Mouse (Mus musculus) testis, postnatal 14 days (tissue): Measurements from ENCODE around the gene Cntrob.

Source experiments
- DNase-seq: peaks from one replicate; pipeline ENCODE4 v3.0.0; 2021; ENCODE audit warnings: low spot score

Cntrob gene

GRCm38 (mm10) chr11:69323667-69324111 lies at the start of gene Cntrob, which contains the start of gene Trappc1:
Cntrob (minus strand) TSS chr11:69323775.
Trappc1 (plus strand) TSS chr11:69323980.
- DNase-seq, result peak; percentile 99

- no peak for DNase-seq
Measured at GRCm38 (mm10) chr11:69372780-69373170, 49.2 kb upstream of the Cntrob start.

GRCm38 (mm10) chr11:69372056-69372779 lies 48.6 kb upstream of the Cntrob start:
- DNase-seq, result peak; percentile 33

- DNase-seq, result no peak
Measured at GRCm38 (mm10) chr11:69371601-69372000, 48.0 kb upstream of the Cntrob start.

GRCm38 (mm10) chr11:69370817-69371215 lies 47.2 kb upstream of the Cntrob start:
- no peak for DNase-seq

- no peak for DNase-seq
Measured at GRCm38 (mm10) chr11:69369990-69370816, 46.6 kb upstream of the Cntrob start.

- DNase-seq, result peak; percentile 59
Measured at GRCm38 (mm10) chr11:69369215-69369989, 45.8 kb upstream of the Cntrob start, which contains the start of gene Chd3. Chd3 (minus strand) TSS chr11:69369406.

GRCm38 (mm10) chr11:69368356-69369214 lies 45.0 kb upstream of the Cntrob start:
- DNase-seq, result peak; percentile 68

GRCm38 (mm10) chr11:69367616-69368355 lies 44.2 kb upstream of the Cntrob start:
- peak; percentile 54 for DNase-seq

- DNase-seq, result peak; percentile 38
Measured at GRCm38 (mm10) chr11:69366855-69367615, 43.5 kb upstream of the Cntrob start.

GRCm38 (mm10) chr11:69366157-69366854 lies 42.7 kb upstream of the Cntrob start:
- peak; percentile 93 for DNase-seq

- no peak for DNase-seq
Measured at GRCm38 (mm10) chr11:69365722-69366121, 42.1 kb upstream of the Cntrob start.

- DNase-seq, result peak; percentile 92
Measured at GRCm38 (mm10) chr11:69364910-69365309, 41.3 kb upstream of the Cntrob start.

GRCm38 (mm10) chr11:69364376-69364775 lies 40.8 kb upstream of the Cntrob start:
- DNase-seq, result no peak

GRCm38 (mm10) chr11:69362479-69362878 lies 38.9 kb upstream of the Cntrob start:
- DNase-seq, result no peak

- no peak for DNase-seq
Measured at GRCm38 (mm10) chr11:69362021-69362420, 38.4 kb upstream of the Cntrob start.

- DNase-seq, result no peak
Measured at GRCm38 (mm10) chr11:69357690-69358089, 34.1 kb upstream of the Cntrob start.

GRCm38 (mm10) chr11:69356544-69356943 lies 33.0 kb upstream of the Cntrob start:
- no peak for DNase-seq

- no peak for DNase-seq
Measured at GRCm38 (mm10) chr11:69346441-69346840, 22.9 kb upstream of the Cntrob start.
